Mouse (Mus musculus) limb, embryonic 11.5 days (tissue): ENCODE data around the gene Rae1. TPM values are rescaled to one million over a fixed set of nuclear protein-coding genes. Genes with fewer than 3 reads are reported as not detected.

Experiments
- ATAC-seq: fragments of 200-750 bp; cut with Nextera tagmentation; 2 replicates; pipeline ENCODE4 v1.8.0; 2017; ENCODE audit warnings: low read depth; ENCODE audit not compliant: insufficient number of reproducible peaks, low FRiP score, low TSS enrichment
- DNase-seq: peaks from one replicate; pipeline ENCODE4 v3.0.0-alpha.2; 2015; ENCODE audit warnings: low spot score
- H3K27ac ChIP-seq: fragments of 300-500 bp; sonication (generic); replicated peaks from 2 replicates; pipeline ENCODE4 v1.5.1; 2014; ENCODE audit warnings: low read depth, mild to moderate bottlenecking, low read length
- H3K27me3 ChIP-seq: fragments of 300-500 bp; sonication (generic); 2 replicates; pipeline ENCODE4 v1.6.1; 2014; ENCODE audit warnings: mild to moderate bottlenecking, low read length, mixed read lengths; ENCODE audit not compliant: control insufficient read depth, insufficient read depth
- H3K36me3 ChIP-seq: fragments of 300-500 bp; sonication (generic); 2 replicates; pipeline ENCODE4 v1.6.1; 2014; ENCODE audit warnings: mild to moderate bottlenecking, low read length, moderate library complexity, mixed read lengths; ENCODE audit not compliant: control insufficient read depth, insufficient read depth
- H3K4me1 ChIP-seq: fragments of 300-500 bp; sonication (generic); 2 replicates; pipeline ENCODE4 v1.6.1; 2014; ENCODE audit warnings: low read length, mixed read lengths; ENCODE audit not compliant: control insufficient read depth, insufficient read depth
- H3K4me2 ChIP-seq: fragments of 300-500 bp; sonication (generic); 2 replicates; pipeline ENCODE4 v1.6.1; 2014; ENCODE audit warnings: low read depth, mild to moderate bottlenecking, moderate library complexity; ENCODE audit not compliant: severe bottlenecking
- H3K4me3 ChIP-seq: fragments of 300-500 bp; sonication (generic); 2 replicates; pipeline ENCODE4 v1.5.1; 2014; ENCODE audit warnings: low read depth, low read length
- H3K9ac ChIP-seq: fragments of 300-500 bp; sonication (generic); 2 replicates; pipeline ENCODE4 v1.6.1; 2014; ENCODE audit warnings: mild to moderate bottlenecking, low read length
- H3K9me3 ChIP-seq: fragments of 300-500 bp; sonication (generic); 2 replicates; pipeline ENCODE4 v1.6.1; 2016; ENCODE audit warnings: low read length; ENCODE audit not compliant: control insufficient read depth
- WGBS: fragments of 180-500 bp; shearing (Covaris S2); extraction: QIAGEN DNeasy Blood & Tissue Kit; methylation state at CpG from one replicate; pipeline ENCODE4 v1.1.7; 2014; 5-methylcytosine and 5-hydroxymethylcytosine counted together
- polyA plus RNA-seq: library from polyadenylated mRNA; unstranded; fragments of >200 nt; fragmentation: Nextera tagmentation; extraction: Ambion mirVana; gene quantifications from 2 replicates; pipeline ENCODE4 v1.2.1, GENCODE M21; 2014

Rae1 gene
- polyA plus RNA-seq, 1 experiment from 2014 or later, result 172 TPM

GRCm38 (mm10) chr2:172978131-172978633, 21.7 kb upstream of the Rae1 start:
- H3K27me3 ChIP-seq, result no peaks in the 10 kb centered on the region
- H3K4me1 ChIP-seq, result peaks cover 13% of the 10 kb centered on the region
- H3K36me3 ChIP-seq, result no peaks in the 10 kb centered on the region
- H3K9me3 ChIP-seq, result no peaks in the 10 kb centered on the region
- DNase-seq, result no peak
- no peak overlapping the region for H3K4me2 ChIP-seq
- WGBS, result 63% methylated on average over 4 of the region's 4 CpGs
- H3K9ac ChIP-seq, result no peak overlapping the region; the same call in 1 of the 2 replicates
- no peak overlapping the region for H3K27ac ChIP-seq
- H3K4me3 ChIP-seq, result no peak overlapping the region
- no peak for ATAC-seq

GRCm38 (mm10) chr2:172979666-172980345, 20.1 kb upstream of the Rae1 start:
- H3K4me1 ChIP-seq, result peaks cover 13% of the 10 kb centered on the region
- DNase-seq (no peak), ATAC-seq (no peak)
- no peaks in the 10 kb centered on the region for H3K27me3 ChIP-seq
- no peaks in the 10 kb centered on the region for H3K36me3 ChIP-seq
- no peak overlapping the region for H3K9ac ChIP-seq
- no peak overlapping the region for H3K4me3 ChIP-seq
- WGBS, result 94% methylated on average over 43 of the region's 43 CpGs
- no peak overlapping the region for H3K27ac ChIP-seq
- H3K9me3 ChIP-seq, result no peaks in the 10 kb centered on the region
- H3K4me2 ChIP-seq, result no peak overlapping the region

GRCm38 (mm10) chr2:172982776-172983561, 16.9 kb upstream of the Rae1 start:
- no peak overlapping the region for H3K9ac ChIP-seq
- ATAC-seq (no peak), DNase-seq (no peak)
- H3K36me3 ChIP-seq, result no peaks in the 10 kb centered on the region
- no peak overlapping the region for H3K27ac ChIP-seq
- H3K4me3 ChIP-seq, result no peak overlapping the region
- no peaks in the 10 kb centered on the region for H3K9me3 ChIP-seq
- H3K4me2 ChIP-seq, result no peak overlapping the region
- H3K27me3 ChIP-seq, result no peaks in the 10 kb centered on the region
- H3K4me1 ChIP-seq, result no peaks in the 10 kb centered on the region
- 77% methylated on average over 9 of the region's 9 CpGs for WGBS

GRCm38 (mm10) chr2:172990161-172990560, 9.8 kb upstream of the Rae1 start:
- Histone ChIP-seq H3K4me2 (no peak overlapping the region), H3K4me1 (no peaks in the 10 kb centered on the region), H3K27me3 (no peaks in the 10 kb centered on the region), H3K4me3 (no peak overlapping the region), H3K9me3 (no peaks in the 10 kb centered on the region), H3K9ac (no peak overlapping the region), H3K36me3 (no peaks in the 10 kb centered on the region), H3K27ac (no peak overlapping the region)
- ATAC-seq, result no peak
- no peak for DNase-seq
- 82% methylated on average over 6 of the region's 6 CpGs for WGBS

GRCm38 (mm10) chr2:172996207-172996606, 3.7 kb upstream of the Rae1 start:
- WGBS, result 16% methylated on average over 4 of the region's 4 CpGs
- H3K9me3 ChIP-seq, result no peaks in the 10 kb centered on the region
- DNase-seq (peak; percentile 90), ATAC-seq (no peak)
- H3K4me3 ChIP-seq, result no peak overlapping the region
- H3K36me3 ChIP-seq, result no peaks in the 10 kb centered on the region
- H3K4me1 ChIP-seq, result peaks cover 5% of the 10 kb centered on the region; the same call in 1 of the 2 replicates
- no peaks in the 10 kb centered on the region for H3K27me3 ChIP-seq
- H3K4me2 ChIP-seq, result no peak overlapping the region
- H3K9ac ChIP-seq, result no peak overlapping the region
- no peak overlapping the region for H3K27ac ChIP-seq

- Histone ChIP-seq H3K4me2 (no peak overlapping the region), H3K4me3 (no peak overlapping the region), H3K27ac (no peak overlapping the region), H3K9me3 (no peaks in the 10 kb centered on the region), H3K36me3 (peaks cover under 1% of the 10 kb centered on the region; the same call in 1 of the 2 replicates), H3K27me3 (no peaks in the 10 kb centered on the region), H3K4me1 (peaks cover 11% of the 10 kb centered on the region), H3K9ac (no peak overlapping the region)
- ATAC-seq, result no peak
- 60% methylated on average over 11 of the region's 11 CpGs for WGBS
- DNase-seq, result no peak
Observed at GRCm38 (mm10) chr2:172997748-172998147, 2.2 kb upstream of the Rae1 start.

GRCm38 (mm10) chr2:172998478-172998877, 1.4 kb upstream of the Rae1 start:
- no peaks in the 10 kb centered on the region for H3K9me3 ChIP-seq
- peaks cover 11% of the 10 kb centered on the region for H3K4me1 ChIP-seq
- DNase-seq (no peak), ATAC-seq (no peak)
- H3K9ac ChIP-seq, result no peak overlapping the region
- H3K4me2 ChIP-seq, result no peak overlapping the region
- H3K4me3 ChIP-seq, result no peak overlapping the region
- no peaks in the 10 kb centered on the region for H3K27me3 ChIP-seq
- WGBS, result 62% methylated on average over 7 of the region's 7 CpGs
- H3K36me3 ChIP-seq, result peaks cover 4% of the 10 kb centered on the region; the same call in 1 of the 2 replicates
- H3K27ac ChIP-seq, result no peak overlapping the region

GRCm38 (mm10) chr2:173000285-173000652, 352 bp downstream of the Rae1 start:
- DNase-seq, result no peak
- under 1% methylated on average over 42 of the region's 42 CpGs for WGBS
- peak; percentile 83 for ATAC-seq

More at GRCm38 (mm10) chr2:173000285-173000652, 352 bp downstream of the Rae1 start:
- Histone ChIP-seq H3K4me2 (peak overlapping the region; percentile 92), H3K9me3 (no peaks in the 10 kb centered on the region), H3K4me1 (peaks cover 11% of the 10 kb centered on the region), H3K27ac (peak overlapping the region; percentile 79), H3K4me3 (peak overlapping the region; percentile 98), H3K27me3 (no peaks in the 10 kb centered on the region), H3K9ac (peak overlapping the region; percentile 93), H3K36me3 (peaks cover 15% of the 10 kb centered on the region)
